Mouse (Mus musculus) retina, postnatal 7 days (tissue): ENCODE results near the gene Prdm16.

ENCODE experiments used
- DNase-seq: peaks from one replicate; pipeline ENCODE4 v3.0.0-alpha.2; 2012; ENCODE audit warnings: low read depth, low spot score

The Prdm16 gene

DNA sequence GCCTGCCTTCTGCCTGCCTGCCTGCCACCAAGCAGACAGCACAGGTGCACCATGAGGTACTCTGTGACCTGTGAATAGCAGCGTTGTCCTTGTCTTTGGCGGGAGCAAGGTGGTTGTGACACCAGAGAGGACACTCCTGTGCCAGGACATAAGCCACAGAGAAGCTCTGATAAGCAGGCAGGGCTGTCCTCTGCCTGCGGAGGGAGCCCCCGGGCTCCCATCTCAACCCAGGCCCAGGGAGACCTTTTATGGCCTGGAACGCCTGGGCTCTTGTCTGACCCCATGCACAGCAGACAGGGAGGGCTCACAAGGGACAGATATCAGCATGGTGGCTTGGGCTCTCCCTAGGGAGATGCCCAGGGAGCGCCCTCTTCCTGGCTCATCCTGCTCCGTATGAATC lies 118.7 kb downstream of the Prdm16 start:
- DNase-seq, result no peak

DNA sequence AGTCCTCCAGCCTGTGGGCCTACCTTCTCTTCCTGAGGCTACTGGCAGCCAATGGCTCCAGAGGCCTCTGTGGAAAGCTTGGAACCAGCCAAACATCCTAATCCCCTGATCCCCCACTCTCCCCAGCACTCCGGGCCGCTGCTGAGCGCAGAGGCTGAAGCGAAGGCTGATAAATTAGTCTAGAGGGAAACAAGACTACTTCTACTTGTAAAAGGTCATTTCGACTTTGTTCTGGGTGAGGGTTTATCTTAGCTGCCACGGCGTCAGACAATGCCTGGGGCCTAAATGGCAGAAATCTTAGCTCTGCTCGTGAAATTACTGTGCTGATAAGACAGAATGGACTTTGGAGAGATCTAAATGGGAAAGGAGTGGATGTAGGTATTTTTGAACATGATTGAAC lies 120.2 kb downstream of the Prdm16 start:
- no peak for DNase-seq

GRCm38 (mm10) chr4:154513664-154514063 lies 123.0 kb downstream of the Prdm16 start:
- DNase-seq, result no peak

- no peak for DNase-seq
Measured at GRCm38 (mm10) chr4:154512518-154513090, 124.1 kb downstream of the Prdm16 start.

- DNase-seq, result no peak
Measured at GRCm38 (mm10) chr4:154511767-154512166, 124.9 kb downstream of the Prdm16 start.

DNA sequence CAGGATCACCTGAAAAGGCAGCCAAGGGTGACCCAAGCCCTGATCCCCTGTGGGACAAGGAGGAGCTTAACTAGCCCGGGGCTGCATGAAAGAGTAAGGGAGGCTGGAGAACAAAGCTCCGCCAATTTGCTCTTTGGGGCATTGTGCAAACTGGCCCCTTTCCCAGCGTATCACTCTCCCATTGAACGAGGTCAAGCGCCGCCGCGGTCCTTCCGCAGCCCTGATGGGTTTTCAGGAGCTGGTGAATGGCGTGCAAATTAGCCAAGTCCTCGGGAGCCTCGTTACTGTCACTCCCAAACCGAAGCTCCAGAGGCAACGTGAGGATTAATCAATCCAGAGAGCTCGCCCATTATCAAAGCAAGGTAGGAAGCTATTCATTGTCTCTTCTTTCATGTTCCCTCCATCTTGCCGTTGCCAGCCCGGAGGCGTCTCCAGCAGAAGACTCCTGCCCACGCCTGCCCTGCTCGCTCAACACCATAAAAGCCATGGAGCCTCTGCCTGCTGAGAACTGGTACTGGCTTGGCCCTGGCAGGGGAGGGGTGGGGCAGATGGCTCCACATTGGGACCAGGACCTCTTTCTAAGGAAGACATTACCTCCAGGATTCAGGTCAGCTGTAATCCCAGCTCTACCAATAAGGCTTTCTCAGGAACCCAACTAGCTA lies 129.8 kb downstream of the Prdm16 start:
- DNase-seq, result no peak

- DNase-seq, result no peak
Measured at GRCm38 (mm10) chr4:154505313-154505712, 131.4 kb downstream of the Prdm16 start.

DNA sequence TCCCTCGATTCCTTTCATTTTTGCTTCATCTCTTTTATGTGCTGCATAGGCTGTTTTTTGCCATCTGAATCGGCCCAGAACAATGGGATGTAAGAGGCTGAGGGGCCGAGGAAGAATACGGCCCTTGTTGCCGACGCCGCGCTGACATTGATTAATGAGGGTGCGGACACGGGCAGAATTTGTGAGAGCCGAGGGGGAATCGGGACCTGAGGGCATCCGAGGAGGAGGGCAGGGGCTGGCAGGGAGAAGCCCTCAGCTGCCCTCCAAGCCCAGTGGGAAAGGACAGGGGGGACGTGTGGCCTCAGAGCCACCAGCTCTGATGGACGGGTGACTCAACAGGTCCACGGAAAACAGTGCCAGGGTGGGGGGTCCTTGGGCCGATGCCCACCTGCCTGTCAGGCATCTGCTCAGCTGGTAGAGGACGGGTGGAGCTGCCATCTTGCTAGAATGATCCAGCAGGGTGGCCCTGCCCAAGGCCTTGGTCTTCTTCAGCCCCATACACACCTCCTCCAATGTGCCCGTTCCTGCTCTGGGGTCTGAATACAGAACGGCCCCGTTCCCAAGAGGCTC lies 133.3 kb downstream of the Prdm16 start:
- no peak for DNase-seq

- no peak for DNase-seq
Measured at GRCm38 (mm10) chr4:154502403-154503000, 134.2 kb downstream of the Prdm16 start.

DNA sequence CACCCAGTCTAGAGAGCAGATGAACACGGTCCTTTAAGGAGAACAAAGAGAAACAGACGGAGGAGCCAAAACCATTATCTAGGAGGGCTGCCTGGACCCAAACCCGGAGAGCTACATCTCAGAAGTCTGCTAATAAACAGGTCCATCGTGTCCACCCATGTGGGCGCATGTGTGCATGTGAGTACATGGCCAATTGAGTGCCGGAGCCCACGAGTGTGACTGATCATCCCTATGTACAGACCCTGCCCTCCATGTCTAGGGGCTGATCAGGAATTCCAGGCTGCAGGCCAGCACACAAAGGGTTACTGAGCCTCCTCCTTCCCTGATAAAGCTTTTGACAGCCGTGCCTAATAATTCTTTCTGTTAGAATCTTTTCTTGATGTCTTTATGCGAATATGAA lies 136.0 kb downstream of the Prdm16 start:
- DNase-seq, result no peak

- DNase-seq, result peak; percentile 53
Measured at GRCm38 (mm10) chr4:154499701-154500523, 136.8 kb downstream of the Prdm16 start.

GRCm38 (mm10) chr4:154497423-154498175 lies 139.1 kb downstream of the Prdm16 start:
- DNase-seq, result no peak

- DNase-seq, result no peak
Measured at GRCm38 (mm10) chr4:154496991-154497390, 139.7 kb downstream of the Prdm16 start.

GRCm38 (mm10) chr4:154496522-154496921 lies 140.2 kb downstream of the Prdm16 start:
- DNase-seq, result no peak

GRCm38 (mm10) chr4:154493996-154494395 lies 142.7 kb downstream of the Prdm16 start:
- DNase-seq, result no peak

- no peak for DNase-seq
Measured at GRCm38 (mm10) chr4:154492714-154493121, 144.0 kb downstream of the Prdm16 start.

GRCm38 (mm10) chr4:154492268-154492667 lies 144.4 kb downstream of the Prdm16 start:
- DNase-seq, result no peak

DNA sequence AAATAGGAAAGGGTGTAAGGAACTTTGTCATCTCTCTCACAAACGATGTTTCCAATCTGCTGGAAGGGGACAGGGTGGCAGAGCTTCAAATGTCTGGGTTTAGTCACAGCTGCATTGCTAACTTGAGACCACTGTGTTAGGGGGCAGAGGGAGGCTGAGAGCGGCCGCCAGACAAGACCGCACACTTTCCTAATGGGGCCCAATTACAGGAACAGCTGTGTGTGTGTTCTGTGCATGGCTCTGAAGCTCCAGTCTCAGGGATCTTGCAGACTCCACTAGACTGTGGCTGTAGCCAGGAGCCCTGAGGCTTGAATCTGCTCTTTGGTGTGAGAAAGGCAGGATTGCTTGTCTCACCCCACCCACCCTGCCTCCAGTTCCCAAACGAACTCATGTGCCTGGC lies 148.6 kb downstream of the Prdm16 start:
- no peak for DNase-seq

- no peak for DNase-seq
Measured at GRCm38 (mm10) chr4:154482695-154483094, 154.0 kb downstream of the Prdm16 start.

DNA sequence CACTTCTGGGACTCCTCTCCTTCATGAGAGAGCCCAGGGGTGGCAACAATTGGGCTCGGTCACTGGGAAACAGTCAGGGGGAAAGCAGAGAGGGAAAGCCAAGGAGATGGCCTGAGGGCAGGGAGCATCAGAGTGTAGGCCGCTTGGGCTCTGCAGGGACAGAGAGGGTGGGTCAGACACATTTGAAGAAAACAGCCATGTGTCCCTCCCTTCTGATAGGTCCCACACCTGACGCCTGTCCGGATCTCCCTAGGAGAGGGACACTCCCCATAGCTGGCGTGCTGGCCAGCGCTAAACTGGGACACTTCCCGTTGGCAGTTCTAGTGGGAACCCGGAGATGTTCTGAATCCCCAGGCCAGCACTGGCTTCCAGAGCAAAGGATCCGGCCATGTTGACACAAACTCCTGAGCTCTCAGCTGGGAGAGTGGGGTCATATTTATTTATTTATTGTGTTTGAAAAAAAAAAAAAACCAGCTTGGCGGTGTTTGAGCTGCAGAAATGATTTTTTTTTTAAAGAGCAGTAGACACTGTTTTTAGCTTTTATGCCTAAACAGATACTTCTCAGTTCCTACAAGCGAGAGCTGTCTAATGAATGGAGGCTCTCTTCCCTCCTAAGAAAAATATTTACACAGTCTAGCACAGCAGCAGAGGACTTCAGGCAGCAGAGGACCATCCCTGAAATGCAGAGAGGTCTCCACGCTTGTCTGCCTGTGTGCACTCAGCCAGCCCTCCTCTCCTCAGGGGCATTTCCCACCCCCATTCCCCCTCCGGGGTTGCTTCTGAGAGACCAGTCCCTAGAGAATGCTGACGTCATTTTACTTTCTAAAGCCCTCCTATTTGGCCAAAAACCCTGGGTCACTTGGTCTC lies 154.7 kb downstream of the Prdm16 start:
- DNase-seq, result no peak
